Mouse (Mus musculus) bone marrow, adult 2 months (tissue): ENCODE measurements around the gene Erc1.

Experiments used
- CTCF ChIP-seq: fragments of 200-500 bp; IDR thresholded peaks from 2 replicates; pipeline ENCODE4 v1.5.1; 2011; ENCODE audit warnings: low read length, control low read depth; ENCODE audit not compliant: control insufficient read depth, insufficient read depth
- POLR2A ChIP-seq: fragments of 200-500 bp; IDR thresholded peaks from 2 replicates; pipeline ENCODE4 v1.6.1; 2011; ENCODE audit warnings: low read depth, mild to moderate bottlenecking, control low read depth, low read length, borderline replicate concordance; ENCODE audit not compliant: control insufficient read depth

- no peak for TF ChIP-seq CTCF
- TF ChIP-seq POLR2A: no peak
Measured at GRCm38 (mm10) chr6:119821158-119821557, 26.8 kb downstream of the Erc1 start.
